Mouse (Mus musculus) erythroblast, embryonic 14.5 days (primary cell): ENCODE data around the gene Polrmt. TPM values are rescaled to one million over a fixed set of nuclear protein-coding genes. Genes with fewer than 3 reads are reported as not detected.
A peak's percentile ranks its signal among the peaks of the same experiment; 100 is the strongest.

Source experiments
- H3K27me3 ChIP-seq: 2 replicates; pipeline ENCODE4 v1.6.1; 2012; ENCODE audit warnings: inconsistent platforms; ENCODE audit not compliant: control insufficient read depth
- H3K36me3 ChIP-seq: 2 replicates; pipeline ENCODE4 v1.6.1; 2012; ENCODE audit warnings: mild to moderate bottlenecking, inconsistent platforms; ENCODE audit not compliant: control insufficient read depth
- H3K4me1 ChIP-seq: 2 replicates; pipeline ENCODE4 v1.6.1; 2012; ENCODE audit warnings: inconsistent platforms; ENCODE audit not compliant: control insufficient read depth
- H3K4me3 ChIP-seq: replicated peaks from 2 replicates; pipeline ENCODE3; 2012; ENCODE audit warnings: moderate library complexity, mild to moderate bottlenecking, inconsistent platforms
- H3K9me3 ChIP-seq: 2 replicates; pipeline ENCODE4 v1.6.1; 2012; ENCODE audit warnings: low read length, inconsistent platforms, mixed read lengths; ENCODE audit not compliant: control insufficient read depth
- GATA1 ChIP-seq: IDR thresholded peaks from 2 replicates; pipeline ENCODE4 v1.6.1; 2012; ENCODE audit warnings: low read length, inconsistent platforms, mixed read lengths
- TAL1 ChIP-seq: IDR thresholded peaks from 3 replicates; pipeline ENCODE4 v1.6.1; 2012; ENCODE audit warnings: low read length, inconsistent platforms, mixed read lengths
- polyA plus RNA-seq: library from polyadenylated mRNA; stranded (reverse); fragments of >175 nt; gene quantifications from 2 replicates; pipeline ENCODE4 v1.2.3, GENCODE M21; 2012

Gene Polrmt
- polyA plus RNA-seq, 1 experiment = 2.5 TPM

DNA sequence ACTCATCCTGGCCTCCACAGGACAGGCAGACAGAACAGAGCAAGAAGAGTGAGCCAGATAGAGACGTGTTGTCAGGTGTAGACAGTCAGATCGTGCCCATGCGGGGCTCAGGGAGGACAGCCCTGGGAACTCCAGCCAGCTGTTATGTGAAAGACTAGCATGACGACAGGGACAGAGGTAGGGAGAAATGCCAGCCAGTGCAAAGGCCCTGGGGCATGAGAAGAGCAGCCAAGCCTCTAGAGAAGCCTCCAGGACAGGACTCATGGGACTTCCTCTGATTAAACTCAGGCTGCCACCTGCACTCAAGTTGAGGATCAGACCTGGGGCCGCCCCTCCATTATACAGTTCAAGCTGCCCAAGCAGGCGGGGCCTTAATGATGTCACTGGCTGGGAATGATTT is 2.1 kb upstream of the Polrmt start:
- H3K27me3 ChIP-seq = peaks cover 2% of the 10 kb centered on the region
- TF ChIP-seq GATA1 = no peak
- no peak for TF ChIP-seq TAL1
- H3K36me3 ChIP-seq = peaks cover 12% of the 10 kb centered on the region

DNA sequence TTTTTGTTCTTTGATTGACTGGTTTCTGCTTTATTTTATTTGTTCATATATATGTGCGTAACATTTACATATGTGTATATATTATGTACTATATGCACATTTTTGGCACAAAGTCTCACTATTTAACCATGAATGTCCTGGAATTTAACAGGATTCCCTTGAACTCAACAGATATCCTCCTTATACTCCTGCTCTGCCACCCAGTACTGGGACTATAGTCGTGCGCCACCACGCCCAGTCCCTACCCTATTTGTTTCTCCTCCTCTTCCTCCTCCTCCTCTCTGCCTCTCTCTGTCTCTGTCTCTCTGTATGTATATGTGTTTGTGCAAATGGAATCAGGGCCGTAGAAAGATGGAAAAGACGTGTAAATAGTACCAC is 382 bp upstream of the Polrmt start:
- Histone ChIP-seq H3K36me3 (peaks cover 26% of the 10 kb centered on the region), H3K4me3 (peak overlapping the region; percentile 80), H3K27me3 (peaks cover 2% of the 10 kb centered on the region), H3K4me1 (peaks cover 53% of the 10 kb centered on the region), H3K9me3 (no peaks in the 10 kb centered on the region)
- TF ChIP-seq TAL1 (no peak), GATA1 (no peak)

More for the DNA sequence above, 2.1 kb upstream of the Polrmt start:
- H3K4me3 ChIP-seq = no peak overlapping the region
- peaks cover 53% of the 10 kb centered on the region for H3K4me1 ChIP-seq
- H3K9me3 ChIP-seq = no peaks in the 10 kb centered on the region

DNA sequence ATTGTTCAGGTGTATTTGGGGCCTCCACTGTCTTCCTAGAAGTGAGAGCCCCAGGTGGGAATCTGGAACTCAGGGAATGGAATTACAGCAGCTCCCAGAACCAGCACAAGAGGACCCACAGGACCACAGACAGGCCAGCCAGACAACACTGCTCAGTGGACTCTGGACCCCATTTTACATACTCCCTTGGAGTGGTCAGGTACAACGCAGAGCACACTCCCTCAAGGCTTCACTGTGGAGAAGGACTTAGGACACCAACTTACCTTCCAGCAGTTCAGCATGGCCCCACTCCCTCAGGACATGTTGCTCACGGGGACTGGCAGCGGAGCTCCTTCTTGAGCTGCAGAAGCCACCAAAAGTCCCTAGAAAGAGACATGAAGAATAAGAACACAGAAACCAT is 970 bp downstream of the Polrmt start:
- Histone ChIP-seq H3K9me3 (no peaks in the 10 kb centered on the region), H3K4me1 (peaks cover 50% of the 10 kb centered on the region), H3K36me3 (peaks cover 39% of the 10 kb centered on the region), H3K27me3 (no peaks in the 10 kb centered on the region), H3K4me3 (peak overlapping the region; percentile 80)
- TF ChIP-seq TAL1 = no peak
- no peak for TF ChIP-seq GATA1

DNA sequence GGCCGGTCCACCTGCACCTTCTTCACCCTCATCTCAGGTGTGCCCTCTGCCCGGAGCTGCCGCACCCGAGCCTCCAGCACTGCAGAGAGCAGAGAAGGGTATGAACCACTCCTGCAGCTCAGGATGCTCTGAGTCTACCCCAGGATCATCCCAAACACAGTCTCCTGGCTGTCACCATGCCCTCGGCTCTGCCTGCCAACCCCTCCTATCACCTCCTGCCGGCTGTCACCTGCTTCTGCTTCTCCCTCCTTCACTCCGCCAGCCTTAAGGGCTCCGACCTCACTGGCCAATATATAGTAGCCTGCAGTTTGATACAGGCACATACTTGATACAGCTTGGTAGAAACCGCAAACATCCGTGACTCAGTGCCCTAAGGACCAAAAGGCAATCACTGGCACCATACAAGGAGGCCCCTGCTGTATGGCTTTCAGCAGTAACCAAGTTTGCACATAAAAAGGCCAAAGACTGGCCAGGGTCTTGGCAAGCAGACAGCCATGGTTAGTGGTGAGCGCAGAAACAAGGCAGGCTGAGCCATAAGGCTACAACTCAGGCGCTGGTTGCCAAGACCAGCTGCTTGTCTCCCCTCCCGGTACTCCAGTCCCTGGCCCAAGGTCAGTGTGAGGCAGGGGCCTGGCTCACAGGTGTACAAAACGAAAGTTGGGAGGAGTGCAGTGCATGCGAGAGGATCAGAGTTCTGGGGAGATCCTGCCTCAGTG is 2.6 kb downstream of the Polrmt start:
- Histone ChIP-seq H3K36me3 (peaks cover 55% of the 10 kb centered on the region), H3K9me3 (peaks cover 10% of the 10 kb centered on the region; the same call in 1 of the 2 replicates), H3K27me3 (no peaks in the 10 kb centered on the region), H3K4me1 (peaks cover 38% of the 10 kb centered on the region), H3K4me3 (no peak overlapping the region)
- no peak for TF ChIP-seq TAL1
- TF ChIP-seq GATA1 = no peak

DNA sequence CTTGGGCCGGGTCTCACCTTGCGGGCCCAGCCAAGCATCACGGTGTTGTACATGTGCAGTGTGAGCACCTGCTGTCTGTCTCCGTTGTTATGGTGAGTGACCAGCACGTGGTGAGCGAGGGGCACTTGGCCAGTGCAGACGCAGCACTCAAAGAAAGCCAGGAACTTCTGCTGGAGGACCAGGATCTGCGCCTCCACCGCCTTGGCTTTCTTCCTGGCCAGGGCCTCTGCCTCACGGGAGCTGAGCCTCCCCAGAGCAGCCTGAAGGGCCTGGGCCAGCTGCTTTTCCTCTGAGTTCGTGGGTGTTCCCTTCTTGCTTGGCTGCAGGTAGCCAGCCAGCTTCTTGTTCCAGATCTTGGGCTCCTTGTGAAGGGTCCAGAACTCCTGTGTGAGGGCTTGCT is 3.2 kb downstream of the Polrmt start:
- H3K27me3 ChIP-seq = no peaks in the 10 kb centered on the region
- H3K9me3 ChIP-seq = peaks cover 12% of the 10 kb centered on the region; the same call in 1 of the 2 replicates
- H3K4me1 ChIP-seq = peaks cover 31% of the 10 kb centered on the region
- TF ChIP-seq TAL1 (no peak), GATA1 (no peak)
- peaks cover 62% of the 10 kb centered on the region for H3K36me3 ChIP-seq
- no peak overlapping the region for H3K4me3 ChIP-seq

DNA sequence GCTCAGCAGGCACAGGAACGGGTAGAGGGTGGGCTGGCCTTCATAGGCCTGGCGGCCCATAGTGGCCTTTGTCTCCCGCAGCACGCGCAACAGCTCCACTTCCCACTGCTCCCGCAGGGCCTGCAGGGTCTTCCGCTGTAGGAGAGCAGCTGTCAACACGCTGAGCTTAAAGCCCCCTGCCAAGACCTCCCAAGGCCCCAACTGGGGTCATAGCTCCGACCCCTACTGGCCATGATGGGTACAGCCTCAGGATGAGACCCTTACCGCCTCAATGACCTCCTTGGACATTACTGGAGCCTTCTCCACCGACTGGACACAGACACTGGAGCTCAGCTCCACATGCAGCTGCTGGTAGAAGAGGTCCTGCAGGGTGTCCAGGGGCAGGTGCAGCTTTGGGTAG is 5.5 kb downstream of the Polrmt start:
- H3K4me1 ChIP-seq = peaks cover 14% of the 10 kb centered on the region
- H3K9me3 ChIP-seq = peaks cover 25% of the 10 kb centered on the region
- TF ChIP-seq TAL1 (no peak), GATA1 (no peak)
- no peak overlapping the region for H3K4me3 ChIP-seq
- peaks cover 85% of the 10 kb centered on the region for H3K36me3 ChIP-seq
- H3K27me3 ChIP-seq = no peaks in the 10 kb centered on the region

DNA sequence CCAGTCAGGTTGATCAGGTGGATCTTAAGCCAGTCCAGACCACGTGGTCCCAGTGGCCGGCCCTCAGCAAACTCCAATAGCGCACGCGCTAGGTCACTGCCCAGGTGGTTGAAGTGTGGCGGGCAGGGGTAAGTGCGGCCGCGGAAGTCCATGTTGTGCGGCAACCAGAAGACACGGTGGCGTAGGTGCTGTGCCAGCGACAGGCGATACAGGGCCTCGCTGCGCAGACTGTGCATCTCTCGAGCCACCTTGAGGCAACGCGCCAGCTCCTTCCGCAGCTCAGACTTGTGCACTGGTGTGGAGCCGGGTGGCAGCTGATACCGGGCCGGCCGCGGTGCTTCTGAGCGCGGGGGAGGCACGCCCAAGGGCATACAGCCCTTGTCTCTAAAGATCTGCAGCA is 7.1 kb downstream of the Polrmt start:
- Histone ChIP-seq H3K4me1 (peaks cover 2% of the 10 kb centered on the region; the same call in 1 of the 2 replicates), H3K36me3 (peaks cover 96% of the 10 kb centered on the region), H3K9me3 (peaks cover 42% of the 10 kb centered on the region), H3K4me3 (no peak overlapping the region), H3K27me3 (no peaks in the 10 kb centered on the region)
- TF ChIP-seq TAL1 = no peak
- no peak for TF ChIP-seq GATA1

DNA sequence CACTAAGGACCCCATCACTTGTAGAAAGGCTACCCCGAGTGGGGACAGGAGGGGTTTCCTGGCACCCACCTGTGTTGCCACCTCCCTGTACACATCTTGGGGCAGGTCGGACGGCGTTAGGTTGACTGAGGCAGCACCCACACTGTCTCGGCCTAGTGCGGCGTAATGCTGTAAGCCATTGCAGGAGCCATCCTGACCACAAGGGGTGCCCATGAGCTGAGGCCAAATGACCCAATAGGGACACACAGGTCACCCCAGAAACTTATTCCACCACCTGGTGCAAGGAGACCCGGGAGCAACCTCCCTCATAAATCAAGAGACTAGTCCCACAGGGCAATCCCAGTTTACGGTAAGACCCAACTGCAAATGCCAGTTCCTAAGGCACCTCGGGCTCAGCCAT is 8.1 kb downstream of the Polrmt start:
- H3K4me1 ChIP-seq = no peaks in the 10 kb centered on the region; the same call in 1 of the 2 replicates
- peaks cover 92% of the 10 kb centered on the region for H3K36me3 ChIP-seq
- H3K9me3 ChIP-seq = peaks cover 47% of the 10 kb centered on the region
- H3K4me3 ChIP-seq = no peak overlapping the region
- H3K27me3 ChIP-seq = no peaks in the 10 kb centered on the region
- TF ChIP-seq TAL1 = no peak
- TF ChIP-seq GATA1 = no peak

DNA sequence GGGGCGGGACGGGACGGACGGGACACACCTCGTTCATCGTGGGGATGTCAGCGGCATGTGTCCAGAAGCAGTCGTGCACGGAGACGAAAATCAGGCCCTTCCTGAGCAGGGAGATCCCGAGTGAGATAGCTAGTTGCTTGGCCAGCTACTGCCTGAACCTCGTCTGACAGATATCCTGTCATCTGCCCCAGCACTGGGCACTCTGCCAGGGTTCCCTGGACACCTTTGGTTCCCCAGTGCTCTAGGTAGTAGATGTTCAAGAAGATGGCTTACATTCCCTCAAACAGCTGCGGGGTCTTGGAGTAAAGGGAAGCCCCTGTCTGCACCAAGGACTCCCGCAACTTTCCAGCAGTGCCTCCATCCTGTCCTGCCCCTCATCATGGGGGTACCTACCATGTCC is 9.7 kb downstream of the Polrmt start:
- Histone ChIP-seq H3K36me3 (peaks cover 79% of the 10 kb centered on the region), H3K4me3 (no peak overlapping the region)

DNA sequence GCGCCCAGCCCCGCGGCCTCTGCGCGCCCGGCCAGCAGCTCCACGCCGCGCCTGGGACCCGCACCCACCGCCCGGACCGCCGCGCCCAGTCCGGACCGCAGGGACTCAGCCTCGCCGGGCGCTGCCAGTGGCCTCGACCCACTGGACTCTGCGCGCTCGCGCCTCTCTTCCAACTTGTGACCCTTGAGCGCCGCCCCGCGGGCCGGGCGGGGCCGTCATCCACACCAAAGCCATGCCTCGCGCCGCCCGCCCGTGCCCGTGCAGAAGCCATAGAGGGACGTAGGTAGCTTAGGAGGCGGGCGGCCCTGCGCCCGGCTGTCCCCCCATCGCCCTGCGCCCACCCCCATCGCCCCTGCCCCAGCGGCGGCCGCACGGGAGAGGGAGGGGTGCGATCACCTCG is 11.0 kb downstream of the Polrmt start:
- H3K36me3 ChIP-seq = peaks cover 66% of the 10 kb centered on the region
- no peaks in the 10 kb centered on the region; the same call in 1 of the 2 replicates for H3K4me1 ChIP-seq
- H3K27me3 ChIP-seq = no peaks in the 10 kb centered on the region
- H3K4me3 ChIP-seq = no peak overlapping the region
- peaks cover 47% of the 10 kb centered on the region for H3K9me3 ChIP-seq
- TF ChIP-seq TAL1 (no peak), GATA1 (no peak)

More for the DNA sequence above, 9.7 kb downstream of the Polrmt start:
- no peak for TF ChIP-seq TAL1
- TF ChIP-seq GATA1 = no peak
- H3K4me1 ChIP-seq = no peaks in the 10 kb centered on the region; the same call in 1 of the 2 replicates
- H3K27me3 ChIP-seq = no peaks in the 10 kb centered on the region
- peaks cover 47% of the 10 kb centered on the region for H3K9me3 ChIP-seq
